ENCODE assay signal across 8 mouse cellular contexts in genomic region chr10:60985109-60985576, GRCm38 (mm10).
DNase-seq lines count a peak whose midpoint lies in the region; TF ChIP-seq lines count a peak whose summit lies in the region.

No protein-coding gene starts in this region.

- DNase-seq in layer of hippocampus, adult 2 months (ENCODE audit: low spot score in 2 of 2), result no peak
- no peak for DNase-seq in layer of hippocampus, adult 8-10 months (ENCODE audit: low spot score in 2 of 2)
- peak; percentile 60 for DNase-seq in R1 (ENCODE audit: low read depth, low spot score)
- DNase-seq in fibroblast of lung, adult 2 months (ENCODE audit: low read depth), result peak; percentile 6
- peak; percentile 9 to 15 for DNase-seq in lung, adult 18-20 months
- peak; percentile 86 for DNase-seq in retina, postnatal 1 day
- no peak for DNase-seq in testis, postnatal 10 days (ENCODE audit: low spot score)
- no peak for DNase-seq in thymus, adult 18-20 months

- H3K4me3 ChIP-seq in layer of hippocampus, adult 2 months, result no peak overlapping the region

- TF ChIP-seq CTCF in layer of hippocampus, adult 2 months (conservative IDR thresholded peaks at IDR 0.05), result peak; percentile 70

- no peak overlapping the region for H3K27ac ChIP-seq in layer of hippocampus, adult 2 months

Comparison
In these comparisons a context has a peak if more than half of its experiments do, and no peak if none do; other contexts are left out.
1. DNase-seq: peak in R1 (single experiment), fibroblast of lung, adult 2 months (single experiment), lung, adult 18-20 months (2 of 2) and retina, postnatal 1 day (single experiment); none in layer of hippocampus, adult 2 months (0 of 2), layer of hippocampus, adult 8-10 months (0 of 2), testis, postnatal 10 days (single experiment) and thymus, adult 18-20 months (0 of 2).